Mouse (Mus musculus) common myeloid progenitor, adult 5-6 weeks (primary cell): Measurements from ENCODE around the gene Ctdsp2. TPM values are rescaled to one million over a fixed set of nuclear protein-coding genes. Genes with fewer than 3 reads are reported as not detected.
A peak's percentile ranks its signal among the peaks of the same experiment; 100 is the strongest.

Experiments used
- ATAC-seq: replicated peaks from 2 replicates; pipeline ENCODE4 v1.8.0; 2016; ENCODE audit warnings: low read depth, mild to moderate bottlenecking, moderate TSS enrichment, inconsistent platforms; ENCODE audit not compliant: poor library complexity, severe bottlenecking
- total RNA-seq: library from RNA; stranded (forward); fragments of 200-1000, 187-1606 nt; gene quantifications from 2 replicates; pipeline ENCODE4 v1.2.3, GENCODE M21; 2017

Gene Ctdsp2
- total RNA-seq, 1 experiment from 2014 or later: 42.8 TPM

DNA sequence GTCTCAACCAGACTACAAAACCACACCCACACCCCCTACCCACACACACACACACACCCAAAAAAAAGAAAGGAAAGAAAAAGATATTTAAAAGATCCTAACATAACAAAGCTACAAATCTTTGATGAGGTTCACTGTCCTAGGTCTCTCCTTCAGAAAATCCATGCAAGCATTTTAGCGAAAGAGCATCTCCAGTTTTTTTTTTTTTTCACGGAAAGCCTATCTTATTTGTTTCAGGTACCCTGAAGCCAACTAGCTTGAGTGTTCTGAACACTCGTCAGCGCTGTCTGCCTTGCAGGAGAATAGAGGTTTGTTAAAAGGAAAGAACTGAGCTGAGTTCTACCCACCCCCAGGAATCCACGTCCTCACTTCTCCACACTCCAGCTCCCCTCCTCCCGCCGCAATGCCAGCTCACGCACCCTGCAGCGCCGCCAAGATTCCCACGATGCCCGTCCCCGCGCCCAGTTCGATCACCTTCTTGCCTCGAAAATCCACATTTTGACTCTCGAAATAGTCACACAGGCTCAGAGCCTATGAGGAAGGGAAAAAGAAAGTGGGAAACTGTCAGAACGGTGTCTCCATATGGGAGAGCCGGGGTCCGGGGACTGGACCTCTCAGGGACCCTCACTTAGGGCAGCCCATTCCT lies 62.2 kb downstream of the Ctdsp2 start:
- peak; percentile 28 for ATAC-seq

DNA sequence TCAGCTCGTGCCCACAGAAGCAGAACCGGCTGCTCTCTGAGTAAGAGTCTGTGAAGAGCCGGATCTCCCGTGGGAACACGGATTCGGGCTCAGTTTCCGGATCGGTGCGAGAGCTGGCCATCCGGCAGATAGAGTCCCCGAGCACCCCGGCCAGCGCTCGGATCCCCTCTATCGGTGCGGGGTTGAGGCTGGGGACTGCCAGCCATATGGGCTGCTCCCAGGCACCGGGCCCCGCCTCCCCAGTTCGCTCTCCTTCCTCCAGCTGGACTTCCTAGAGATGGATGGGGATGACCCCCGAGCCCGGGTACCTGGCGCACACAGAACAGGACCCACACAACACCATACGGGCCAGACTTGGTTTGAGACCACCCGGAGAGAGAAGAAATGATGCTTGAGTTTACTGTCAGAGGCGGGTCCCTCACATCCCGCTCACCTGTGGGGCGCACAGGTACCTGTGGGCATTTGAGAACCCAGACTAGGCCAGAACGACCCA lies 62.8 kb downstream of the Ctdsp2 start, which contains the start of the genes Mettl1 and Eef1akmt3:
TSS of gene Mettl1 (plus strand) at position 141 of the 493 bp plus-strand sequence.
TSS of gene Eef1akmt3 (minus strand) at position 240 of the 493 bp plus-strand sequence.
- ATAC-seq: peak; percentile 51

- ATAC-seq: peak; percentile 84
Observed at GRCm38 (mm10) chr10:127041774-127042338, 63.3 kb downstream of the Ctdsp2 start.

DNA sequence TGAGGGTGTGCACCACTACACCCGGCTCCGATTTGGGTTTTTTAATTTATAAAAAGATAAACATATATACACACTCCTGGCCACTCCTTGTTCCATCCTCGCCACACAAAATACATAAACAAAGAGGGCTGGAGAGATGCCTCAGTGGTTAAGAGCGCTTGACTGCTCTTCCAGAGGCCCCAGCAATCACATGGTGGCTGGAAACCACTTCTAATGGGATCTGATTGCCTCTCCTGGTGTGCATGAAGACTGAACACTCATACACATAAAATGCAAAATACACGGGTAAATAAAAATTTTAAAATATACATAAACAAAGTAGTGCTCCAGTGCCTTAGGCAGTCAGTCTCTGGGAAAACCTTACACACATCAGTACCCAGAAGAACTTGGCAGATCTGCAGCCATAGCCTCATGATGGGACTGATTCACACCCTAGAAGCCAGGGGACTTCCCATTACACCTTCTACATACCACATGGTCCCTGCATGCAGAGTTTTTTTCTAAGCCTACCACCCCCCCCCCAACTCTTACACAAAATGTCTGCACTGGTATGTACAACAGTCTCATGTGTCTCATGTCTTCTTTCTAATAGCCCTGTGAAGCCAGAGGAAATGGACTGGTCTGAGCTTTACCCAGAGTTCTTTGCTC lies 64.1 kb downstream of the Ctdsp2 start:
- no peak for ATAC-seq

DNA sequence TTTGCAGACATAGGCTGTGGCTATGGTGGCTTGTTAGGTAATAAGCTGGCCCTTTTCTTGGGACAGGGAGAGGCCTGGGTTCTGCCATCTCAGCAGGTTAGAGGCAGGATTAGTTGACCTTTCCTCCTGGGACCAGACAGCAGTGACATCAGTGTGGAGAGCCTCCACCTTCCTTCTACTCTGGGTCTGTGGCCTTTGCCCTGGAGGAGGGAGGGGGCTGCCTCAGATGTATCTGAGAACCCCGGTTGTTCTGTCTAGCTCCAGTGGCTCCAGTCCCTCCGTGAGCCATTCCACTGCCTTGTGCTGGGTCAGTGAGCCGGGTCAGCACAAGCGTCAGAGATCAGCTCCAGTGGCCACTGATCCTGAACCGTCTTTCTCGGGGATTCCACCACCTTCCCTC lies 64.7 kb downstream of the Ctdsp2 start:
- ATAC-seq: no peak

GRCm38 (mm10) chr10:127047954-127048353 lies 69.4 kb downstream of the Ctdsp2 start, which contains the start of gene Cyp27b1:
Gene Cyp27b1 (plus strand): TSS chr10:127048250.
- ATAC-seq: no peak

DNA sequence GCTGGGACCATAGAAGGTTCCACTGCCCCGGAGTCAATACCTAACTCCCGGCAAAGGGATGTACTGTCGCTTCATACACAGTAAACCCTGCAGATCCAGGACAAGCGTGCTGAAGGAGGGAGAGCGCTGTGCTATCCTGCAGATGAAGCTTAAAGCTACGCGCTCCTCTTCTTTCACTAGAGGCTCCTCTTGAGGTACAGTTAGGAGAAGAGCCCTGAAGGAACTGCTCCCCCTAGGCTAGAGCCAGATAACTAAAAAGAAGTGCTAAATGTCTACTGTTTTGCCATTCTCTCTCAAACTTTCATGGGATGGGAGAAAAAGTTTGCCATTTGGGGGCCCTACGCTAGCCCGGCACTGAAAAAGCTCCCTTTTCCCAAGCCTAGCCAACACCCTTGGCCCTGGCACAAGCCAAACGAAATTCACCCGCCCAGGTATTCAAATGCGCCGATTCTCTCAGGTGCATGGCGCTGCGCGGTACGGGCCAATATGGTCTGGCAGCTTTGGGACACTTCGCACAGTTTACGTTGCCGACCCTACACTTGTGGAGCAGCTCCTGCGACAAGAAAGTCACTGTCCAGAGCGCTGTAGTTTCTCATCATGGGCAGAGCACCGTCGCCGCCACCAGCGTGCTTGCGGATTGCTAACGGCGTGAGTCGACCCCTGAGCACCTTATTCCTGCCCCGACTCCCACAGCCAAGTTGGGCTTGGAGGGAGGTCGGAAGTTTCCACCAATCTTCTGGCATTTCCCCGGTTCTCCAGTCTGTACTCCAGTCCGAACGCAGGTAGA lies 70.3 kb downstream of the Ctdsp2 start:
- ATAC-seq: peak; percentile 8; the same call in 1 of the 2 replicates

Other genes with a start within 250 kb of the Ctdsp2 start
- 8.4 and 11.3 TPM in 2 replicates for gene Atp23, start 77.4 kb upstream of the Ctdsp2 start, total RNA-seq
- not detected in 2 replicates for gene Avil, start 22.0 kb downstream of the Ctdsp2 start, total RNA-seq
- 40.2 and 42.3 TPM in 2 replicates for gene Tsfm, start 52.1 kb downstream of the Ctdsp2 start, total RNA-seq
- 27.4 and 28.0 TPM in 2 replicates for gene Mettl1, start 62.7 kb downstream of the Ctdsp2 start, total RNA-seq
- not detected in 2 replicates for gene Eef1akmt3, start 62.8 kb downstream of the Ctdsp2 start, total RNA-seq
- 0.14 TPM in 1 of 2 replicates, not detected in the other for gene Cyp27b1, start 69.5 kb downstream of the Ctdsp2 start, total RNA-seq
- gene March9, start 81.5 kb downstream of the Ctdsp2 start, total RNA-seq: 0.23 TPM in 1 of 2 replicates, not detected in the other
- 723 and 923 TPM in 2 replicates for gene Cdk4, start 84.8 kb downstream of the Ctdsp2 start, total RNA-seq
- 49.9 and 62.2 TPM in 2 replicates for gene Tspan31, start 91.5 kb downstream of the Ctdsp2 start, total RNA-seq
- 40.8 and 56.1 TPM in 2 replicates for gene Agap2, start 96.6 kb downstream of the Ctdsp2 start, total RNA-seq
- gene Os9, start 142.4 kb downstream of the Ctdsp2 start, total RNA-seq: 159 TPM in 2 replicates
- gene B4galnt1, start 186.5 kb downstream of the Ctdsp2 start, total RNA-seq: 56.5 TPM in 2 replicates
- 0.78 and 1.0 TPM in 2 replicates for gene Slc26a10, start 201.9 kb downstream of the Ctdsp2 start, total RNA-seq
- gene Arhgef25, start 211.4 kb downstream of the Ctdsp2 start, total RNA-seq: 9.7 and 16.4 TPM in 2 replicates
- gene Dtx3, start 217.0 kb downstream of the Ctdsp2 start, total RNA-seq: 29.7 and 36.7 TPM in 2 replicates
- gene Pip4k2c, start 232.9 kb downstream of the Ctdsp2 start, total RNA-seq: 15.7 and 18.7 TPM in 2 replicates